Mouse (Mus musculus) embryonic facial prominence, embryonic 14.5 days (tissue): Measurements from ENCODE around the gene Btg1. TPM values are rescaled to one million over a fixed set of nuclear protein-coding genes. Genes with fewer than 3 reads are reported as not detected.

Experiments
- ATAC-seq: fragments of 200-750 bp; cut with Nextera tagmentation; 2 replicates; pipeline ENCODE4 v1.8.0; 2017; ENCODE audit warnings: low read depth, moderate number of reproducible peaks, moderate TSS enrichment
- DNase-seq: peaks from one replicate; pipeline ENCODE4 v3.0.0-alpha.2; 2015; ENCODE audit warnings: low spot score
- H3K27ac ChIP-seq: fragments of 300-500 bp; sonication (generic); replicated peaks from 2 replicates; pipeline ENCODE4 v1.5.1; 2014; ENCODE audit warnings: low read depth, mild to moderate bottlenecking, low read length, moderate library complexity
- H3K27me3 ChIP-seq: fragments of 300-500 bp; sonication (generic); replicated peaks from 2 replicates; pipeline ENCODE4 v1.6.1; 2014; ENCODE audit warnings: low read length; ENCODE audit not compliant: control insufficient read depth, insufficient read depth
- H3K36me3 ChIP-seq: fragments of 300-500 bp; sonication (generic); 2 replicates; pipeline ENCODE4 v1.6.1; 2014; ENCODE audit warnings: low read length, mixed read lengths; ENCODE audit not compliant: control insufficient read depth, insufficient read depth
- H3K4me1 ChIP-seq: fragments of 300-500 bp; sonication (generic); 2 replicates; pipeline ENCODE4 v1.6.1; 2014; ENCODE audit warnings: antibody characterized with exemption, low read length; ENCODE audit not compliant: control insufficient read depth, insufficient read depth
- H3K4me2 ChIP-seq: fragments of 300-500 bp; sonication (generic); 2 replicates; pipeline ENCODE4 v1.6.1; 2014; ENCODE audit warnings: low read depth, mild to moderate bottlenecking, low read length, moderate library complexity, mixed read lengths
- H3K4me3 ChIP-seq: fragments of 300-500 bp; sonication (generic); 2 replicates; pipeline ENCODE4 v1.5.1; 2014; ENCODE audit warnings: low read depth, mild to moderate bottlenecking, low read length
- H3K9ac ChIP-seq: fragments of 300-500 bp; sonication (generic); 2 replicates; pipeline ENCODE4 v1.6.1; 2014; ENCODE audit warnings: low read depth, mild to moderate bottlenecking, low read length, moderate library complexity, mixed read lengths
- H3K9me3 ChIP-seq: fragments of 300-500 bp; sonication (generic); 2 replicates; pipeline ENCODE4 v1.6.1; 2016; ENCODE audit warnings: low read length; ENCODE audit not compliant: control insufficient read depth
- WGBS: fragments of 180-500 bp; shearing (Covaris S2); extraction: QIAGEN DNeasy Blood & Tissue Kit; methylation state at CpG from one replicate; pipeline ENCODE4 v1.1.7; 2014; 5-methylcytosine and 5-hydroxymethylcytosine counted together
- polyA plus RNA-seq: library from polyadenylated mRNA; unstranded; fragments of >200 nt; fragmentation: Nextera tagmentation; extraction: Ambion mirVana; gene quantifications from 2 replicates; pipeline ENCODE4 v1.2.1, GENCODE M21; 2014

Gene Btg1
- polyA plus RNA-seq, 1 experiment from 2014 or later = 83.2 TPM

DNA sequence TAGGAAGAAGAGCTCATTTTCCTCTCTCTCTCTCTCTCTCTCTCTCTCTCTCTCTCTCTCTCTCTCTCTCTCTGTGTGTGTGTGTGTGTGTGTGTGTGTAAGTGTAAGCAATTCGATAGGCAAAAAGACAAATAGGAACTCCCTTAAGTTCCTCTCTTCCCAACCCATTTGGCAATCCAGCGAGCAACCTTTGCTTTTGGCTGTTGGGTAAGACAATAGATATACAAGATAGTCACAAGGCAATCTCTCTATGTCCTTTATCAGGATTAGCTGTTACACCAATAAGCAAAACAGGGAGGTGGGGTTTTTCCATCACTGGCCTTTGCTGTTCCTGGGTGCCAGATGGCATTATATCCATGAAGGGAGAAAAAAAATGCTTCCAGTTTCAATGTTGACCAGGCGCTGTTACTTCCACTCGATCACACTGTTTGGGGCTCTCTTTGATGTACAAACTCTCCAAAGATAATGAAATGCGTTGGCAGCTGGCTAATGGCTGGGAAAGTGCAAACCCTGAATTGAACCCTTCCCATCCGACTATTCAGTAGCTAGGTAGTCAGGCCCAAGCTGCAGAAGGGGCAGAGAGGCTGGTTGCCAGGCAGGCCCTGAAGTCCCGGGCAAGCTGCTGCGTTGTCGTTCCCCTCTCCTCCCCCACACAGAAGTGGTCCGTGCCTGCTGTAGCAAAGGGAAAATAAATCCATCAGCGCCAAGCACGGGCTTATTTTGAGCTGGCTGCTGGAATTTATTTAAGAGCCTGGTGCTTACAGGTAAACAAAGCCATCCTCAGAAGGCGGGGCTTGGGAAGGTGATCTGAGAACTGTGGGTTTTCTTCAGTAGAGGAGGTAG lies 29.4 kb downstream of the Btg1 start:
- ATAC-seq (peak; percentile 91), DNase-seq (peak; percentile 79)
- no peaks in the 10 kb centered on the region for H3K36me3 ChIP-seq

DNA sequence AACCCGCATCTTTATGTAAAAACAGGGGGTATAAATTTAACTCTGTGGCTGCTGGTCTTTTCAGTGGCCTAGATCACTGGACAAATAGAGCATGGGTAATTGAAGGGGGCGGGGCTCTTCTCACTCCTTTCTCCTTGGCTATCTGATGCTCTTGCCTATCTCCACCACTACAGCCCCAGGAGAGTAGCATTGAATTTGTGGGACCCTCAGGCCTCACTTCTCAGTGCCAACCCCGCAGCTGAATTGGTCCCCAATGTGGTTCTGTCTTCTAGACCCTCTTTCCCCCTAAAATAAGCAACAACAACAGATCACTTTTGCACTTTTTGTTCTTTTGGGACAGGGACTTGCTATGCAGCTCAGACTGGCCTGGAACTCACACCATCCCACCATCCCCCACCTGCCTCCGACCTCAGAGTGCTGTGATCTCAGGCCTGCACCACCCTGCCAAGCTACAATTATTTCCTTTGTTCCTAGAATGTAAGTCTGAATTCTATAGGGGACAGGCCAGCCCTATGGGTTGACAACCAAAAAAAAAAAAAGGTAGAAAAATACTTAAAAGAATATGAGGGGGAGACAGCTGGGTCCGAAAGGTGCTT lies 30.2 kb downstream of the Btg1 start:
- no peaks in the 10 kb centered on the region for H3K9me3 ChIP-seq
- no peak overlapping the region for H3K9ac ChIP-seq
- H3K4me1 ChIP-seq = peaks cover 13% of the 10 kb centered on the region; the same call in 1 of the 2 replicates
- no peaks in the 10 kb centered on the region for H3K36me3 ChIP-seq
- H3K4me2 ChIP-seq = peak overlapping the region; percentile 41
- ATAC-seq = peak; percentile 65; the same call in 1 of the 2 replicates
- no peaks in the 10 kb centered on the region for H3K27me3 ChIP-seq
- H3K4me3 ChIP-seq = no peak overlapping the region
- H3K27ac ChIP-seq = no peak overlapping the region
- WGBS = 54% methylated on average over 5 of the region's 5 CpGs
- DNase-seq = no peak

More for the DNA sequence above, 29.4 kb downstream of the Btg1 start:
- Histone ChIP-seq H3K27me3 (no peaks in the 10 kb centered on the region), H3K9me3 (no peaks in the 10 kb centered on the region), H3K27ac (no peak overlapping the region), H3K4me2 (peak overlapping the region; percentile 41), H3K9ac (no peak overlapping the region), H3K4me3 (no peak overlapping the region), H3K4me1 (peaks cover 13% of the 10 kb centered on the region; the same call in 1 of the 2 replicates)
- 27% methylated on average over 13 of the region's 13 CpGs for WGBS

DNA sequence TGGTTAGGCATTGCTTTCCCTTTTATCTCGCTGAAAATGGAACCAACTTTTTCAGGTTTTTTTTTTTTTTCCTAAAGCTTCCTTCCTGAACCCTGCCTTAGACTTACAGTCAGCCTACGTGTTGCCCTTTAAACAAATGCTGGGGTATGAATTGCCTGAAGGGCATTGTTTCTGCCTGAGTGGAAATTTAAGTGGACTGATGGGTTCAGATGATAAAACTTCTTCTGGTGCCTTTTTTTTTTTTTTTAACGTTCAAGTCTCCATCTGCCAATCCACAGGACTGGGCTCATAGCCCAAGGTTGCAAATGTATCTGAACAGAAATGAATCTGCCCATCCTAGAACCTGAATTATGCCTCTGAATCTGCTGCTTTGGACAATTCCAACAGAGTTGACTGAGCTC lies 31.4 kb downstream of the Btg1 start:
- no peak overlapping the region for H3K4me3 ChIP-seq
- no peak overlapping the region for H3K9ac ChIP-seq
- no peaks in the 10 kb centered on the region for H3K9me3 ChIP-seq
- 60% methylated on average over 3 of the region's 3 CpGs for WGBS
- H3K27me3 ChIP-seq = no peaks in the 10 kb centered on the region
- H3K27ac ChIP-seq = no peak overlapping the region
- DNase-seq (no peak), ATAC-seq (no peak)
- peaks cover 13% of the 10 kb centered on the region; the same call in 1 of the 2 replicates for H3K4me1 ChIP-seq
- H3K36me3 ChIP-seq = no peaks in the 10 kb centered on the region
- H3K4me2 ChIP-seq = no peak overlapping the region

DNA sequence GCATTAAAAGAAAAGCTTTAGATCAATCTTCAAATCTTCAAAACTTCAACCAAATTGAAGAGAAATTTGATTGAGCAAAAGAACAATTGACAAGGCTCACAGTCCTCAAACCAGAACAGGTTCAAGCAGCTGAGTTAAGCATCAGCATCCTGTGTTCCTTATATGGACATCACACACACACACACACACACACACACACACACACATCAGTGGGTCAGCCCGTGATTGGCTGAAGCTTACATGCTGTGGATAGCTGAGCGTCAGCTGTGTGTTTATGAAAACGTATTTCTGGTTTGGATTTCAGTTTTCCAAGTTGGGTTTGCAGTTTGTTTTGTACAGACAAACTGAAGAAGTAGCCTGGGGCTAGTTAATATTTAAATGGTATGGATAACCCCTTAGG lies 32.7 kb downstream of the Btg1 start:
- Histone ChIP-seq H3K27me3 (no peaks in the 10 kb centered on the region), H3K9me3 (no peaks in the 10 kb centered on the region), H3K4me1 (peaks cover 13% of the 10 kb centered on the region; the same call in 1 of the 2 replicates), H3K27ac (no peak overlapping the region), H3K36me3 (no peaks in the 10 kb centered on the region), H3K4me3 (no peak overlapping the region), H3K4me2 (no peak overlapping the region), H3K9ac (no peak overlapping the region)
- 66% methylated on average over 3 of the region's 3 CpGs for WGBS
- no peak for ATAC-seq
- no peak for DNase-seq

DNA sequence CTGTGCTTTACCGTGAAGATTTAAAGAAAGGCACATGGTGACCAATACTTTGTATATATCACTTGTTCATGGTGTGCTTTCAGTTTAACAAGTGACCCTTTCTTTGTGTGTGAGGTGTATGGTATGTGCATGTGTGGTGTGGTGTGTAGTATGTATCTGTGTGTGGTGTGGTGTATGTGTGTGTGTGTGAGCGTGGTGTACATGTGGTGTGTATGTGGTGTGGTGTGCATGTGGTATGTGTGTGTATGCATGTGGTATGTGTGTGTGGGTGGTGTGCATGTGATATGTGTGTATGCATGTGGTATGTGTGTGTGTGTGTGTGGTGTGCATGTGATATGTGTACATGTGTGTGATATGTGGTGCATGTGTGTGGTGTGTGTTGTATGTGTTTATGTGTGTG lies 35.6 kb downstream of the Btg1 start:
- Histone ChIP-seq H3K9me3 (no peaks in the 10 kb centered on the region), H3K4me1 (peaks cover 1% of the 10 kb centered on the region; the same call in 1 of the 2 replicates), H3K36me3 (no peaks in the 10 kb centered on the region), H3K4me3 (no peak overlapping the region), H3K9ac (no peak overlapping the region), H3K27me3 (no peaks in the 10 kb centered on the region), H3K4me2 (no peak overlapping the region), H3K27ac (no peak overlapping the region)
- 77% methylated on average over 2 of the region's 2 CpGs for WGBS
- ATAC-seq = no peak
- DNase-seq = no peak

DNA sequence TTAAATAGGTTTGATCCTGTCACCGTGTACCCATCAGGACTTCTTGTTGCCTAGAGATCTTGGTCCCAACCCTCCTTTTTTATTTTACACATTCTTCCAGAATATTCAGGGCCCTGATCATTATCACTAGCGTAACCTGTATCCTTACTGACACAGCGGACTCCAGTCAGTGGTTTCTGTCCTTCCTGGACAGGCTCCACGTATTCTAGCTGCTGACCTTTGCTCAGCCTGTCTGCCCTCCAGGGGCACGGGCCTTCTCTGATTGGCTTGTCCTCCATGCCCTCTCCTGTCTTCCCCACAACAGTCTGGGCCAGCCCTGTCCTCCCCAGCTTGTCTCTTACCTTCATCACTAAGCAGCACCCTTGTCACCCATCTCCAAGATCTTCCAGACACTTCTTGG lies 36.2 kb downstream of the Btg1 start:
- WGBS = 80% methylated on average over 5 of the region's 5 CpGs
- H3K27me3 ChIP-seq = no peaks in the 10 kb centered on the region

DNA sequence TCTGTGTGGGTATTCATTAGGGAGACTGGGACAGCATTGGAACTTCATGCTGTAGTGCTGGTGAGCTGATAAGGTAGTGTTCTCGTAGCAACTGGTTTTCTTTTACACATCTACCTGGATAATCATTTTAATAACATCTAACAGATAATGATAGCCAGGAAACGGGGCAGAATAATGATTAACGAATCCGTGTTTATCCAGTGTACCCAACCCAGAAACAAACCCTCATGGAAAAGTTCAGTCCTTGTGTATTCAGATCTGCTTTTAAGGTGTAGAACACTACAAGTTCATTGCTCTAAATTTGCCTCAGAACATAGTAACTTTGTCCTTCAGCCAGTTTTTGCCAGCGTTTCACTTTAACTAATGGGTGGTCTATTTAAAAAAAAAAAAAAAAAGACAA lies 37.3 kb downstream of the Btg1 start:
- no peaks in the 10 kb centered on the region for H3K36me3 ChIP-seq
- H3K9me3 ChIP-seq = no peaks in the 10 kb centered on the region
- no peak overlapping the region for H3K4me3 ChIP-seq
- H3K4me2 ChIP-seq = no peak overlapping the region
- no peaks in the 10 kb centered on the region for H3K27me3 ChIP-seq
- H3K27ac ChIP-seq = no peak overlapping the region
- no peak overlapping the region for H3K9ac ChIP-seq
- no peak for ATAC-seq
- 84% methylated on average over 5 of the region's 5 CpGs for WGBS
- no peaks in the 10 kb centered on the region for H3K4me1 ChIP-seq
- no peak for DNase-seq

More for the DNA sequence above, 36.2 kb downstream of the Btg1 start:
- no peaks in the 10 kb centered on the region for H3K9me3 ChIP-seq
- H3K27ac ChIP-seq = no peak overlapping the region
- H3K4me1 ChIP-seq = no peaks in the 10 kb centered on the region
- H3K9ac ChIP-seq = no peak overlapping the region
- no peak overlapping the region for H3K4me3 ChIP-seq
- ATAC-seq (no peak), DNase-seq (no peak)
- no peak overlapping the region for H3K4me2 ChIP-seq
- H3K36me3 ChIP-seq = no peaks in the 10 kb centered on the region

DNA sequence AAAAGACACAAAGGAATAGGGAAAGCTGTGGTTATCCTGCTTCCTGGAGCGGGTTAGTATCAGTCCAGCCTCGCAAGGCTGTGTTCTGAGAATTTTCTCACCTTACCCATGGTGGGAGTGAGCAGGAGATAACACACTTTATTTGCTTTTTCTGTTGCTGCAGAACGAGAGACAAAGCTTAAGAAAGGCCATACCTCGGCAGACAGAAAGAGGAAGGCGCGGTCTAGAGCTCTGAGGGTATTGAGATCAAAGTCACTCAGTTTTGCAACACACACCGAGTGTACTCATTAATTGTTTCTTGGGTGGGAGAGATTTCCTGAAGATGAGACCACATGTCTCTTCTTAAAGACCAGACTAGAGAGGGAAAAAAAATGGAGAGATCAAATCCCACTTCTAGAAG lies 37.8 kb downstream of the Btg1 start:
- no peak overlapping the region for H3K27ac ChIP-seq

More for the DNA sequence above, 37.8 kb downstream of the Btg1 start:
- Histone ChIP-seq H3K9ac (no peak overlapping the region), H3K9me3 (no peaks in the 10 kb centered on the region), H3K4me3 (no peak overlapping the region), H3K27me3 (no peaks in the 10 kb centered on the region), H3K36me3 (no peaks in the 10 kb centered on the region), H3K4me2 (no peak overlapping the region), H3K4me1 (no peaks in the 10 kb centered on the region)
- DNase-seq = no peak
- no peak for ATAC-seq
- 65% methylated on average over 7 of the region's 7 CpGs for WGBS
